Mouse (Mus musculus): Measurements from ENCODE around the gene Gm10428.

The Gm10428 gene

GRCm38 (mm10) chr11:62789617-62789936 is 36.7 kb downstream of the Gm10428 start:
- DNase-seq: no peak

Data from thymus, postnatal 36 days (tissue).